Mouse (Mus musculus): ENCODE results near the gene Atpaf1.

GRCm38 (mm10) chr4:115827535-115827887 lies 42.9 kb downstream of the Atpaf1 start:
- no peak for TF ChIP-seq POLR2A (IDR thresholded peaks at IDR 0.05; ENCODE audit: insufficient read depth, low read length)
- TF ChIP-seq CTCF (IDR thresholded peaks at IDR 0.05; ENCODE audit: low read depth, low read length): no peak
- no peak for TF ChIP-seq EP300 (IDR thresholded peaks at IDR 0.05; ENCODE audit: insufficient read depth, low read depth, low read length)

All from ES-Bruce4 (cell line).